Mouse (Mus musculus) heart, postnatal 36 days (tissue): ENCODE results near the gene Asb8. TPM values are rescaled to one million over a fixed set of nuclear protein-coding genes. Genes with fewer than 3 reads are reported as not detected.
A peak's percentile ranks its signal among the peaks of the same experiment; 100 is the strongest.

Experiments
- DNase-seq, 2 experiments: peaks; one replicate each; pipeline ENCODE4 v3.0.0; 2021 to 2022
- intact Hi-C: fragments of 180-260 bp; cut with DNase I; formaldehyde crosslinking; loops from one replicate; pipeline ENCODE4 v1.15.1; 2025
- total RNA-seq, 2 experiments: library from RNA; stranded (reverse); gene quantifications; 2 replicates each; pipeline ENCODE4 v1.2.3; 2021

Gene Asb8
- 100 to 1,000 TPM in 1 of 2 experiments, 10 to 100 TPM in 1; 98.7 to 109 TPM for total RNA-seq

DNA sequence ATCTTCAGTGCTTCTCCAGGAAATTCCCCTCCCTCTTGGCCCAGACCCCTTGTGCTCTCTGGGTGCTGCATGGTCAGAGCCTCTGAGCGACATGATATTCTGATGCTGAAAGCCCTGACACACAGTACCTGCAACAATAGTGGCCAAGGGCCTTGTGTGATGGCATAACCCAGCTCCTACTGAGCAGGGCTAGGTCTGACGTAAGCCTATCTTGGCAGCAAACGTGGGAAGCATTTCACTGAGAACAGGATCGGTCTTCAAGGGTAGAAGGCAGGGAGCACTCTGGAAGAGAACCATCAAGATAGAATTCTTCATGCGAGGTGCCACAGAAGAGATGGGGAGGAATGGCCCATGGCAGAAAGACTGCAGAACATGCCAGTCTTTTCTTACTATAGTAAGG lies at the start of gene Asb8:
Gene Asb8 (minus strand): TSS at position 101 of the 400 bp plus-strand sequence.
- intact Hi-C loops = no loop called here
- DNase-seq = no peak

DNA sequence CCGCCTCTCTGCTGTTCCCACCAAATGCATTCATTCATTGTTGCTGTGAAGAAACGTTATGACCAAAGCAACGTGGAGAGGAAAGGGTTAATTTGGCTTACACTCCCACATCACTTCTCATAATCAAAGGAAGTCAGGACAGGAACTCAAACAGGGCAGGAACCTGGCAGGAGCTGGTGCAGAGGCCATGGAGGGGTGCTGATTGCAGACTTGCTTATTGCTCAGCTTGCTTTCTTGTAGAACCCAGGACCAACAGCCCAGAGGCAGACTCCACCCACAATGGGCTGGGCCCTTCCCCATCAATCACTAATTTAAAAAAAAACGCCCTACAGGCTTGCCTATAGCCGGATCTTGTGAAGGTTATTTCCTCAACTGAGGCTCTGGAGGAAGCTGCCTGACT lies 48.7 kb upstream of the Asb8 start:
- no peak for DNase-seq
- intact Hi-C loops = no loop called here

DNA sequence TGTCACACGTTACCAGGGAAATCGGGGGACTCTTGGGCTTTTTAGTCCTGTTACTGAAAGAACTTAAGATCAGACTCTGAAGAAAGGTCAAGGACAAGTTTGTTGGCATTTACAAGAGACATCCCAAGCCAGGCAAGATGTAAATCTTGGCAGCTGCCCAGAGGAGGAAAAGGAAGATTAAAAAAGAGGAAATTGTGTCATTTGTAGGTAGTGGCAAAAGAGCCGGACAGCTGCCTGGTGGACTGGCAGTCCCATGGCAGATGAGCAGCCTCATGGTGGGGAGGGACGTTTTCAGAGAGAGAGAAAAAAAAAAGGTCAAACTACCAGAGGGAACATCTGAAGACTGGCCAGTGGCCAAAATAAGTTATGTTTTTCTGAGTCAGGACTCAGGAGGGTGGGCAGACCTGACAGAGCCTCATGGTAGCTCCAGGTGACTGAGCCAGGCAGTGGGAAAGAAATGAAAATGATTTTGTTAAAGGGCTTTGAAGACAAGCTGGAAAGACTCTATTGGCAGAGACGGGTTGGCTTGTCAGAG lies 48.0 kb upstream of the Asb8 start:
- intact Hi-C loops = no loop called here
- DNase-seq = no peak

DNA sequence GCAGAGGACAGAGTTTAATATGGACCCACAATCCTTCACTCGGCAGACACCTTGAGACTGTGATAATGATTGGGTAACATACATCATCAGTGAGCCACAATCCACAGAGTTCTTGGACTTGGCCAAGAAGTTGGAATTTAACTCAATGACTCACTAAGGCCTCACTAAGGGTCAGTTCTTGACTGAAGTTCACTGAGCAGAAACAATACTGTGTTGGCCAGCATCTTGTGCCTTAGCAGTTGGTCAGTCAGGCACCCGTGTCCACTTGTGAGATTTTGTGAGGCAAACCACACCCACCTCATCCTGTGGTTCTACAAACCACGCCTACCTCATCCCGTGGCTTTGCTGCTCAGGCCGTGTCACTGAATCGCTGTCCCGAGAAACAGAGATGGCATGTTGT lies 44.3 kb upstream of the Asb8 start:
- intact Hi-C loops = no loop called here
- no peak for DNase-seq

DNA sequence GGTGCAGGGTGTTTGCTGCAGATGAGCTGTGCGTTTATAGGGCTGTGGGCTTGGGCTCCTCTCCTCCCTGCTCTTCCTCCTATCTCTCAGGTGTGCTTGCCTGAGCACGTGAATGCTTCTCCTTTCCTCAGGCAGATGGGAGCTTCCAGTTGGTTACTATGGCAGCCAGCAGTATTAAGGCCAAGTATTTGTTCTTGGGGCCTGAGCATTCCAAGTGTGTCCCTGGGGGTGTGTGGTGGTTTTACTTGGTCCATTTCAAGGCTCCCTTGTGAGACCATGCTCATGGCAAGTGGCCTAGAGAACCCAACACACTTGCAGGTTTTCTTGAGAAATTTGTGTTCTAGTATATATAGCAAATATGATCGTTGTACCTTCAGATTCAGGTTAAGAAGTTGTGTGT lies 30.0 kb upstream of the Asb8 start, which contains the start of gene Olfr288:
Gene Olfr288 (minus strand): TSS at position 101 of the 400 bp plus-strand sequence.
- intact Hi-C loops = no loop called here
- no peak for DNase-seq

DNA sequence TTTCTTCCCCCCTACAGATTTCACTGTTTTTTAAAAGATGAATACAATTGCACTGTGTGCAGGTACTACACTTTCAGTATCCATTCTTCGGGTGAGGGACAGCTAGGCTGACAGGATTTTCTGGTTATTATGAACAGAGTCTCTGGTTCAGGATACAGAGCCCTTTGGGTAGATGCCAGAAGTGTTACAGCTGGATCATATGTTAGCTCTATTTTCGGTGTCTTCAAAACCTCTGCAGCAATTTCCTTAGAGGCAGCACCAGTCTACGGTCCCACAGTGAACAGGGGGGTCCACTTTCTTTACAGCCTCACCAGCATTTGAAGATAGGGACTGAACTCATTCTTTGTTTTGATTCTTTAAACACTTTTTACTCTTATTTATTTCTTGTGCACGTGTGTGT lies 19.0 kb upstream of the Asb8 start:
- intact Hi-C loops = no loop called here
- DNase-seq = no peak

DNA sequence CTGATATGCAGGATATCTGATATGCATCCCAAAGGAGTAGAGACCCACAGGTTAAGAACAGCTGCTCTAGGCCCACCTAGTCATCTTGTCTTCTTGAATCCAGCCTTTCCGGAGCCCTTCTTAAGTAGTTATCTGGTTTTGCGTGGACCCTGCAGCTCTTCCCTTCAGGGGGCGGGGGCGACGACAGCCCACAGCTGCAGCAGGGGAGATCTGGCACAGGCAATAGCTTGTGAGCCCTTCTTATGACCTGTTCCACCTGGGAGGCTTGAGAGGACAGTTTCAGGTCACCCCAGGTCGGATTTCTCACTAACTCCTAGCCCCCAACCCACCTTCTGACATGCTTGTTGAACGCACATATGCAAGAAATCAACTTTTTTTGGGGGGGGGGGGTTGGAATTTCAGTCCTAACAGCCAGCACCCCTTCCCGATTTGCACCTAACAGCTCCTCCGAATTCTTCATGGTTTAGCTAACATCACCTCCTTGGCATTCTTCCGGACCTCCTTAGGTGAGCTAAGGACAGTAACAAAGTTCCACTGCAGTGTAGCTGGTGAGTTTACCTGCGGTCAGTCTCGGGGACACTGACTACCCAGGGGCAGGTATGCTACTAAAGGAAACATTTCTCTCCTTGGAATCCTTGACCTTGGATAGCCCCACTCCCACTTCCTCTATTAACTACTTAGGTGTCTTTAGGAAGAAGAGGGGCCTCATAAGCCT lies 16.6 kb upstream of the Asb8 start:
- DNase-seq = no peak
- intact Hi-C loops = loop anchor here (2.0 kb wide), 2 partner anchors 207 to 323 kb away; no protein-coding TSS in a partner anchor

DNA sequence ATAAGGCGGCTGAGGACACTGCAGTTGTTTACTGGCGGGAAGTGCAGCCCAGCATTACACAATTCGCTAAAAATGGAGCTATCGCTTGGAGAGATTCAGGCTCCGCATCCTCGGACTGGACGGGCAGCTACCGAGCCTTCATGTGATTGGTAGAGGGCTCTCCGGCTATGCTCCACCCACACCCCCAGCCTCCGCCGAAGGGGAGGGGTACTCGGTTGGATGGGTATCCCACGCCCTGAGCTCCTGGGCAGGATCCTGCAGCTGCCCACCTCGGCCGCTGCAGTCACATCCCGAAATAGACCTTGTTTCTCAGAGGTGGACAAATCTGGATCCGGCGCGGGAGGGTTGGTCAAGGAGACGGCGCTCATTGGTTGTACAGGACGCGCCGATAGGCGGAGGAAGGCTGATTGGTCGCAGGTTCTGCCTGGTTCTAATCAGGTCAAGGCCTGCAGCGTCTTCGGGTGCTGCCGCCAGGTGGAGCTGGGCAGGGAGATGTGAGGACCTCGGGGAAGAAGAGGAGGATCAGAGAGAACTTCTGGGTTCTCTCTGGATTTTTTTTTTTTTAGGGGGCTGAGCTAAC lies 15.8 kb upstream of the Asb8 start:
- intact Hi-C loops = loop anchor here (2.0 kb wide), 1 partner anchor 324 kb away; no protein-coding TSS in a partner anchor
- DNase-seq = peak; percentile 87 to 93

DNA sequence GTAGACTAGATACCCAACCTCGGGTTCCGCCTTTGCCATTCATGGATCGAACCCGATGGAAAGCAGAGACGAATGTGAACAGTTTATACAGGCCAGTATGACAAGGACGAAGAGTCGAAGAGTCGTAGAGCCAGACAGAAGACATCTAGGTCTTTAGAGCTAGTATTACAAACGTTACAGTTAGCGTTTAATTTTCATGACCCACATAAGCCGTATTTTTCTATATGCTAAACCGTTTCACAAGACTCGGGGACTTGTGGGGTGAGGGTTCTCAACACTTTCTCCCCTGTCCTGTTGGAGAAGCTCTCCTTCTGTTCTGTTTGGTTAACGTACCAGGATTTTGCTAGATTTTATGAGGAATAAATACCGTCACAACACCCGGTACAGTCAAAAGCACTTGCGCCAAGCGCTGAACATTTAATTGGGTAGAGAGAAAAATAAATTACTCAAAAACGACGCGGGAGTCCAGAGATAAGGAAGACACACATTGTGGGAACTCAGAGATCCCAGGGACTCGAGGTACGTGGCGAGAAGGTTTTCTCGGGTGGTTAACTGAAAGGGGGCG lies 15.2 kb upstream of the Asb8 start:
- DNase-seq = no peak
- intact Hi-C loops = loop anchor here (2.0 kb wide), 1 partner anchor 324 kb away; no protein-coding TSS in a partner anchor

DNA sequence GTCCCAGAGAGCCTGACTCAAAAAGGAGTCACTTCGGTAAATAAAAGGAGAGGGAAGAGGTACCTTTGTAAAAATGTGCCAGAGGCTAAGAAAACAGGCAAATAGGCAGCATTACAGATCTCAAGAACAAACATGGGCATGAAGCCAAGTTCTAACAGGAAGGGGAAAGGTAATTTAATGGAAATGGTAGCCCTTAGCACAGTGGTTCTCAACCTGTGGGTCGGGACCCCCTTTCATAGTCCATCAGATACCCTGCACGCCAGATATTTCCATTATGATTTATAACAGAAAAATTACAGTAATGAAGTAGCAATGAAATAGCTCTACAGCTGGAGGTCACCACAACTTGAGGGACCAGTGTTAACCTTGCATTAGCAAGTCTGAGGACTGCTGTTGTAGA lies 11.9 kb upstream of the Asb8 start:
- DNase-seq = no peak
- intact Hi-C loops = no loop called here

DNA sequence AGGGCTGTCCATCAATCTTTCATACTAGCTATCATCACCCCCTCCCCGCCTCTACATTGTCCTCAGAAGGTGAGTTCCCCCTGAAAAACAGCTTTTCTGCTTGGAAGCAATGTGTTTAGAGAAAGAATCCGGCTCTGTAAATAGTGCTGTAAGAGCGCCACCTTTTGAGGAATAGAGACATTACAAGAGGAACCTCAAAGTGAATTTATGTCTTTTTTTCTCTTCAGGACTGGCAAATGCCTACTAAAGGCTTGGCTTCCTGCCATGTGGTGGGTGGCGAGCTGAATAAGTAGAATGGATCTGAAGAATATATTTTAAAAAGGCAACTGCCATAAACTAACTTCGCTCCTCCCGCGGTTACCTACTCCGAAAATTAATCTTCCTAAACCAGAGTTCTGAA lies 8.4 kb upstream of the Asb8 start:
- intact Hi-C loops = loop anchor here (5.0 kb wide), 1 partner anchor 82 kb away; the partner anchor contains the start of genes Pfkm and Senp1
- peak in 1 of 2 experiments; percentile 22 for DNase-seq

DNA sequence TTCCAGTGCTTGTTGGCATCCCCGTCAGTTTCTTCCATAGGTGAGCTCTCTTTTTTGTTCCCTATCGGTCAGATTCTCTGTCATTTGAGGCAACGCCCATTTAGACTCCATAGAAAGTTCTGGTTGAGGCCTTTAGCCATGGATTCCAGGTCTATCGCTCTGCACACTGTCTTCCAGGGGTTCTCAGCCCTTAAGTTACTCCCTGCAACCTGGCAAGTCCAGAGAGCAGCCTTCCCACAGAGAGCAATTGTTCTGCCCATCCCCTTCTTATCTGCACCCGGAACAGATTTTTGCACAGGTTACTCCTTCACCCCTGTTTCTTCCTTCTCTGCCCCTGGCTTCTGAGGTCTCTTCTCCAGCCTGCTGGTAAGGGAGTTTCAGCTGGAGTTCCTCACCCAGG lies 6.7 kb upstream of the Asb8 start:
- intact Hi-C loops = loop anchor here (5.0 kb wide), 1 partner anchor 80 kb away; the partner anchor contains the start of genes Pfkm and Senp1

DNA sequence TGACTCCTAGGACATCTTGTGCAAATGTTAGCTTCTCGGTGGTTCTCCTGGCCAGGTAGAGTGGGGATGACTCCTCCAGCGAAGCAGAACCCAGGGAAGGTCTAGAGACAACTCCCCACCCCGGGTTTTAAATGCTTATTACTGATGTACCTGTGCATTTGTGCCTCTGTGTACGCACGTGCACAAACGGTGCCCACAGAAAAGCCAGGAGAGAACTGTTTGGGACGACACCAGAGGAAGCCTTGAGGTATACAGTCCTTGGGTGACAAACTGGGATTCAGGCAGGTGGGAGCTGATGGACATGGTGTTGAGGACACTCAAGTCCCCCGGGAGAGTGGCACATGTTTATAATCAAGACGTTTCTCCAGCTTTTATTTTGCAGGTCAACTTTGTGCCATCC lies 5.5 kb upstream of the Asb8 start:
- no peak for DNase-seq
- intact Hi-C loops = loop anchor here (5.0 kb wide), 1 partner anchor 79 kb away; the partner anchor contains the start of genes Pfkm and Senp1

More for the DNA sequence above, 6.7 kb upstream of the Asb8 start:
- no peak for DNase-seq

DNA sequence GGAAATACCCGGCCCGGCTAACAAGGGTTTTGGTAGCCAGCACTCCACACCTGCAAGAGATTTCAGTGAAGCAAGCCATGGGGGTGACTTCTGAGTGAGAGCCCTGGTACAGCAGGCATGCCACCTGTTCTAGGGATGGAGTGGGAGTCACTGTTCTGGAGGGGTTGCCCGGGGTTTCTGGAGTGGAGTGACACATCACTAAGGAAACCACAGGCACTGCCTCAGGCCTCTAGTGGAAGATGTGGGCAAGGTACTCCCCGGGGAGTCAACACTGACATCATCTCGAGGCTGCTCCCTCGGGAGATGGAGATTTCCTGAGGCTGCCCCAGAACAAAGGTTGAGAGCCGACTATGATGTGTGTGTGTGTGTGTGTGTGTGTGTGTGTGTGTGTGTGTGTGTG lies 4.9 kb upstream of the Asb8 start:
- DNase-seq = no peak
- intact Hi-C loops = loop anchor here (5.0 kb wide), 1 partner anchor 78 kb away; the partner anchor contains the start of genes Pfkm and Senp1

DNA sequence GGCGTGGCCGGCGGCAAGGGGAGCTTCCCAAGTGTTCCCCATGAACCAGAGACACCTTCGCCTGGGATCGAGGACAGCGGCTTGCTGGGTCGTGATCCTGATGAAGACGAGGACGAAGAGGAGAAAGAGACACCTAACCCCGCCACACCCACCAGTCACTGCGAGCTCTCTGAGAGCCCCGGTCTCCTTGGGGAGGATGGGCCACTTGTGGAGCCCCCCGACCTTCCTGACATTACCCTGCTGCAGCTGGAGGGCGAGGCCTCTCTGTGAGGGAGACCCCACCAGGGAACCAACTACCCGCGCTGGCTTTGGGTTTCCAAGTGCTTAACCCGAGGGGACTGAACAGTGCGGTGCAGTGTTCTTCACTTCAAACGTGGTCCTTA lies 3.2 kb upstream of the Asb8 start:
- DNase-seq = no peak
- intact Hi-C loops = no loop called here

DNA sequence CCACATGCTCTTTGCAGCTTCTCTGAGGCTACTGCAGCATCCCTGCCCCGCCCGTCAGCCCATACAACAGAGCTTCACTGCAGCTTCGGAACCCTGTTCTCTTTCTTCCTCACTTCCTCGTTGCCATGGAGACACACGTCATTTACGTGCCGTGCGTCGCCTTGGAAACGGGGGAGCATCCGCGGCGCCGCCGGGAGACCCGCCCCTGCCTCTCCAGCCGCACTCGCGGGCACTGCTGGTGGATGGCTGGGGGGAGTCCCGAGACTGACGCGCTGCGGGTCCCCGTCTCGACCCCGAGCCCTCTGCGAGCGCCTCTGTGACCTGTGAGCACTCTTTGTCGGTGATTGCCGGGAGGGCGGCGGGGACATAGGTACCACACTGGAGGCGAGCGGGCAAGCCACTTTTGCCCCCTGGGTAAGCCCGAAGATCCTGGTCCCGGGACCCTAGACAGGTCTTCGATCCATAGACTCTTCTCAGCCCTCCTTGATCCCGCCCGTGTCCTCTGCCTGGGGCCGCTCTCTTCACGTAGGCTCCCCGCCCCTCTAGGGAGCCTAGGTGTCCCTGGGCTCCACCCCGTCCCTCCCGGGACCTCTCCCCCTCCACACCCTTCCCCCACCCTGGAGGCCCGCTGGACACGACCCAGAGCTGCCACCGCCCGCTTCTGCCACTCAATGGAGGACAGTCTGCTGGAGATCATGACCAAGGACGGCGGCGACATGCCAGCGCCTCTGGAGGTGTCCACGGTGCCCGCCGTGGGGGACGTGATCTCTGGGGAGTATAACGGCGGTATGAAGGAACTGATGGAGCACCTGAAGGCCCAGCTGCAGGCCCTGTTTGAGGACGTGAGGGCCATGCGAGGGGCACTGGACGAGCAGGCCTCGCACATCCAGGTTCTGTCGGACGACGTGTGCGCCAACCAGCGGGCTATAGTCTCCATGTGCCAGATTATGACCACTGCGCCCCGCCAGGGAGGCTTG lies 2.5 kb upstream of the Asb8 start:
- peak; percentile 58 to 69 for DNase-seq
- intact Hi-C loops = no loop called here

DNA sequence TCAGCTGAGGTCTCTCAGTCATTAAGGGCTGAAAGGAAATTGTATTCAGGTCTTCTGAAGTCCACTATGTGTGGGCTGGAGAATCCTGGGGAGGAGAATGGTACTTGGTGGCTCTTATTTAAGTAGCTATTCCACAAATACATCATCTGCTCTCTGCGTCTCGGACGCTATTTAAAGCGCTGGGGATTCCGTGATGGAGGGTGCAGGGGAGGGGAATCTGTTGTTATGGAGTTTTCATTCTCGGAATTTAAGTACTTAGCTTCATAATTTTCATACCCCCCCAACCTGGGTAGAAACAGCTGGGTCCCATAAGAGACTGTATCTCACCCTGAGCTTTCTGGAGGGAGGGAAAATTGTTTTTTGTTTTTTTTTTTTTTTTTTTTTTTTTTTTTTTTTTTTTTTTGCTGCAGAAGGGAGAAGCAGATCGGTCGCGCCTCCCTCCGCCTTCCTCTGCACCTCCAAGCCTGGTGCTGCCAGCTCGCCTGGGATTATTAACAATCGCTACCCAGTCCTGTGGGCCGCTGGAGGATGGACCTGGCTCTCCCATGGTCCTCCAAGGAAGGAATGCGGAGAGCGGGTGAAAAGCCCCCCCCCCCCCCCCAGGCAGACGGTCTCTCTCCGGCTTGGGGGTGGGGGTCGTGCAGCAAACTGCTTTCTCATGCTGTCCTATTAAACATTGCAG lies 1.7 kb upstream of the Asb8 start, which contains the start of gene Ccdc184:
Gene Ccdc184 (plus strand): TSS at position 196 of the 682 bp plus-strand sequence.
- no peak for DNase-seq
- intact Hi-C loops = no loop called here

DNA sequence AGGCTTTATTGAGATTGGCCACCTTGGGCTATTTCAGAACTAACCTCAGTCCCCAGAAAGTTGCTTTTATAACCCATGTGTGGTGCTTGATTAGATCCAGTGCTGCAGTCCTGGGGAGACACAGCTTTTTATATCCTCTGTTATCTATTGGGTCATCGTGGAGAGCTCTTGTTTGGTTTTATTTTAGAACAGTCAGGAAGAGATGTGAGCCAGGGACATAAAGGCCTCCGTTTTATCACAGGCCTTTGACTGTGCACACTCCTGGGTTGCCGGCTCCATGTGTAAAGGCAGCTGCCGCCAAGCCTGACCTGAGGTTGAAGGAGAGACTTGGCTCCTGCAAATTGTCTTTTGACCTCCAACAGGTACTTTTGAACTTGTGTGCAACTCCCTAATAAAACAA lies 2.9 kb downstream of the Asb8 start:
- peak in 1 of 2 experiments; percentile 18 for DNase-seq
- intact Hi-C loops = no loop called here

DNA sequence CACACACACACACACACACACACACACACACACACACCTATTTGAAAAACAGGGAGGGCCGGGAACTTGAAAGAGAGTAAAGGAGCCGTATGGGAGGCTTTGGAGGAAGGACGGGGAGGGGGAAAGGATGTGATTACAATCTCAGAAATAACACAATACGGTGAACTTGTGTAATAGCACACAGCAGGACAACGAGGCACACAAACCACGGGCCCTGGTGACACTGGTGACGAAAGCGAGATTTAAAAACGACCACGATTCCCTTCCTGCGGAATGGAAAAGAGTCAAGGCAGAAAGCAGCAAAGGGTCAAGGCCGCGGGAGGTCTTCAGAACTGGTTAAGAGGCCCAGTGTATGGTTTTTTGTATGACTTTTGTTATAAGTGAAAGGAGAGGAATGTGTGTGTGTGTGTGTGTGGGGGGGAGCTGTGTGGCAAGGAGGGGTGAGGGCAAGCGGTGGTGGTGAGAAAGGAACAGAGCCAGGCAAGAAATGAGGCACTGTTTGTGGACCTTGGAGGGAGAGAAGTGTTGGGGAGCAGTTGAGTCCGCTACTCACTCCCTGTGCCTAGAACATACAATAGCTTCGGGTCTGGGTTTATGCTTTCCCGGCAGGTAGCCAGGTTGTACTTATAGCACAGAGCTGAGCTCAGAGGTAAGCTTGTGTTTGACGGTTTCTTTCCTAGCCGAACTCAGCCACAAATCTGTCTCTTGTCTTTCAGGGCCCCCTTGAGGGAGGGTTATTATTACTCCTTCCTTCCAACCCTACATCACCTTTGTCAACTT lies 4.2 kb downstream of the Asb8 start:
- intact Hi-C loops = no loop called here

More for the DNA sequence above, 4.2 kb downstream of the Asb8 start:
- DNase-seq = no peak
